Mouse (Mus musculus) CH12.LX (cell line): ENCODE data around the gene Il17rd. TPM values are rescaled to one million over a fixed set of nuclear protein-coding genes. Genes with fewer than 3 reads are reported as not detected.

Experiments used
- DNase-seq: peaks from one replicate; pipeline ENCODE4 v3.0.0-alpha.2; 2013; ENCODE audit errors: extremely low read depth
- H3K27ac ChIP-seq: 2 replicates; pipeline ENCODE4 v1.5.1; 2012; ENCODE audit warnings: low read depth, mild to moderate bottlenecking, control low read depth, moderate library complexity; ENCODE audit not compliant: insufficient read depth
- H3K27me3 ChIP-seq: replicated peaks from 2 replicates; pipeline ENCODE3; 2012; ENCODE audit warnings: inconsistent platforms
- H3K36me3 ChIP-seq, 2 experiments: replicated peaks in 1 of 2; 2 replicates each; pipeline versions ENCODE3 to v1.6.1; 2012; ENCODE audit warnings: inconsistent platforms in 1 of 2, low read length in 1 of 2, mild to moderate bottlenecking in 1 of 2, mixed read lengths in 1 of 2, moderate library complexity in 1 of 2; ENCODE audit not compliant: control insufficient read depth in 1 of 2, insufficient read depth in 1 of 2
- H3K4me1 ChIP-seq, 2 experiments: 2 replicates each; pipeline ENCODE4 v1.6.1; 2012; ENCODE audit warnings: inconsistent platforms in 1 of 2, moderate library complexity in 1 of 2; ENCODE audit not compliant: insufficient read depth in 2 of 2, control insufficient read depth in 1 of 2
- H3K4me2 ChIP-seq: 2 replicates; pipeline ENCODE4 v1.6.1; 2012; ENCODE audit warnings: low read depth, mild to moderate bottlenecking, control low read depth; ENCODE audit not compliant: poor library complexity, insufficient read depth, severe bottlenecking
- H3K4me3 ChIP-seq, 3 experiments: fragments of 150-350 bp in 1 of 3; sonication (generic) in 1 of 3; replicated peaks in 1 of 3; 2 replicates each; pipeline versions ENCODE3 to v1.5.1; 2011 to 2012; ENCODE audit warnings: low read depth in 2 of 3, low read length in 2 of 3, mild to moderate bottlenecking in 2 of 3, moderate library complexity in 2 of 3, control low read depth in 1 of 3, improper control_type of control experiment in 1 of 3, inconsistent platforms in 1 of 3, mixed read lengths in 1 of 3; ENCODE audit not compliant: poor library complexity in 1 of 3
- H3K79me2 ChIP-seq: replicated peaks from 2 replicates; pipeline ENCODE4 v1.6.1; 2012; ENCODE audit warnings: mild to moderate bottlenecking, moderate library complexity; ENCODE audit not compliant: control insufficient read depth, poor library complexity, insufficient read depth, severe bottlenecking; ENCODE audit errors: extremely low read depth
- H3K9ac ChIP-seq: 2 replicates; pipeline ENCODE4 v1.6.1; 2012; ENCODE audit warnings: low read depth, mild to moderate bottlenecking, control low read depth, moderate library complexity; ENCODE audit not compliant: insufficient read depth
- H3K9me3 ChIP-seq: replicated peaks from 2 replicates; pipeline ENCODE3; 2012; ENCODE audit warnings: low read length, inconsistent platforms, mixed read lengths
- BHLHE40 ChIP-seq: IDR thresholded peaks from 2 replicates; pipeline ENCODE4 v1.6.1; 2011; ENCODE audit warnings: mild to moderate bottlenecking, low read depth, low read length, improper control_type of control experiment
- CHD2 ChIP-seq: IDR thresholded peaks from 2 replicates; pipeline ENCODE4 v1.6.1; 2011; ENCODE audit warnings: low read length, improper control_type of control experiment
- CTCF ChIP-seq, 2 experiments: IDR thresholded peaks in 1 of 2; conservative IDR thresholded peaks in 1 of 2; 2 replicates each; pipeline ENCODE4 v1.5.1; 2011 to 2012; ENCODE audit warnings: low read depth in 2 of 2, low read length in 2 of 2, improper control_type of control experiment in 1 of 2, inconsistent platforms in 1 of 2, mild to moderate bottlenecking in 1 of 2, moderate library complexity in 1 of 2
- E2F4 ChIP-seq: IDR thresholded peaks from 2 replicates; pipeline ENCODE4 v1.6.1; 2011; ENCODE audit warnings: low read depth, low read length, improper control_type of control experiment; ENCODE audit not compliant: insufficient replicate concordance
- ELF1 ChIP-seq: IDR thresholded peaks from 2 replicates; pipeline ENCODE4 v1.6.1; 2014; ENCODE audit warnings: low read depth, mild to moderate bottlenecking, inconsistent platforms, low read length, improper control_type of control experiment
- EP300 ChIP-seq: IDR thresholded peaks from 2 replicates; pipeline ENCODE4 v1.6.1; 2011; ENCODE audit warnings: low read length, improper control_type of control experiment
- ETS1 ChIP-seq: conservative IDR thresholded peaks from 2 replicates; pipeline ENCODE4 v1.6.1; 2012; ENCODE audit warnings: low read depth, mild to moderate bottlenecking, inconsistent platforms, low read length, improper control_type of control experiment, moderate library complexity
- GABPA ChIP-seq: IDR thresholded peaks from 2 replicates; pipeline ENCODE4 v1.6.1; 2012; ENCODE audit warnings: low read depth, low read length, improper control_type of control experiment, inconsistent platforms; ENCODE audit not compliant: insufficient replicate concordance
- HCFC1 ChIP-seq: IDR thresholded peaks from 2 replicates; pipeline ENCODE4 v1.6.1; 2012; ENCODE audit warnings: low read depth, mild to moderate bottlenecking, inconsistent platforms, low read length, improper control_type of control experiment
- IRF4 ChIP-seq: IDR thresholded peaks from 2 replicates; pipeline ENCODE4 v1.6.1; 2014; ENCODE audit warnings: low read depth, mild to moderate bottlenecking, inconsistent platforms, low read length, improper control_type of control experiment
- JUND ChIP-seq: conservative IDR thresholded peaks from 2 replicates; pipeline ENCODE4 v1.6.1; 2011; ENCODE audit warnings: low read depth, low read length, improper control_type of control experiment
- MAFK ChIP-seq: IDR thresholded peaks from 2 replicates; pipeline ENCODE4 v1.6.1; 2011; ENCODE audit warnings: low read length, improper control_type of control experiment; ENCODE audit not compliant: insufficient replicate concordance
- MAX ChIP-seq: IDR thresholded peaks from 2 replicates; pipeline ENCODE4 v1.6.1; 2011; ENCODE audit warnings: low read length, improper control_type of control experiment
- MAZ ChIP-seq: IDR thresholded peaks from 2 replicates; pipeline ENCODE4 v1.6.1; 2012; ENCODE audit warnings: low read depth, mild to moderate bottlenecking, inconsistent platforms, low read length, improper control_type of control experiment, moderate library complexity
- MEF2A ChIP-seq: IDR thresholded peaks from 2 replicates; pipeline ENCODE4 v1.6.1; 2014; ENCODE audit warnings: low read depth, mild to moderate bottlenecking, inconsistent platforms, low read length, improper control_type of control experiment, borderline replicate concordance
- MXI1 ChIP-seq: IDR thresholded peaks from 2 replicates; pipeline ENCODE4 v1.6.1; 2011; ENCODE audit warnings: mild to moderate bottlenecking, low read depth, low read length, improper control_type of control experiment
- MYC ChIP-seq: IDR thresholded peaks from 2 replicates; pipeline ENCODE4 v1.6.1; 2011; ENCODE audit warnings: low read depth, mild to moderate bottlenecking, improper control_type of control experiment, low read length
- NRF1 ChIP-seq: IDR thresholded peaks from 2 replicates; pipeline ENCODE4 v1.6.1; 2014; ENCODE audit warnings: low read depth, mild to moderate bottlenecking, inconsistent platforms, low read length, improper control_type of control experiment, moderate library complexity
- PAX5 ChIP-seq: IDR thresholded peaks from 2 replicates; pipeline ENCODE4 v1.6.1; 2012; ENCODE audit warnings: low read length, inconsistent platforms, mixed read lengths
- POLR2A ChIP-seq: IDR thresholded peaks from 2 replicates; pipeline ENCODE4 v1.6.1; 2011; ENCODE audit warnings: low read depth, mild to moderate bottlenecking, improper control_type of control experiment, low read length
- POLR2AphosphoS2 ChIP-seq: IDR thresholded peaks from 2 replicates; pipeline ENCODE4 v1.6.1; 2011; ENCODE audit warnings: low read depth, low read length, improper control_type of control experiment
- RAD21 ChIP-seq: IDR thresholded peaks from 2 replicates; pipeline ENCODE4 v1.6.1; 2011; ENCODE audit warnings: low read depth, mild to moderate bottlenecking, low read length, improper control_type of control experiment, moderate library complexity
- RCOR1 ChIP-seq: conservative IDR thresholded peaks from 2 replicates; pipeline ENCODE4 v1.6.1; 2012; ENCODE audit warnings: low read depth, mild to moderate bottlenecking, inconsistent platforms, low read length, improper control_type of control experiment
- SIN3A ChIP-seq: IDR thresholded peaks from 2 replicates; pipeline ENCODE4 v1.6.1; 2012; ENCODE audit warnings: low read length, improper control_type of control experiment, inconsistent platforms
- TBP ChIP-seq: conservative IDR thresholded peaks from 2 replicates; pipeline ENCODE4 v1.6.1; 2011; ENCODE audit warnings: low read depth, low read length, improper control_type of control experiment
- TCF12 ChIP-seq: IDR thresholded peaks from 2 replicates; pipeline ENCODE4 v1.6.1; 2014; ENCODE audit warnings: low read depth, mild to moderate bottlenecking, inconsistent platforms, low read length, improper control_type of control experiment
- UBTF ChIP-seq: IDR thresholded peaks from 2 replicates; pipeline ENCODE4 v1.6.1; 2012; ENCODE audit warnings: low read depth, mild to moderate bottlenecking, inconsistent platforms, low read length, improper control_type of control experiment, moderate library complexity
- USF2 ChIP-seq: conservative IDR thresholded peaks from 2 replicates; pipeline ENCODE4 v1.6.1; 2011; ENCODE audit warnings: low read depth, low read length, improper control_type of control experiment
- ZNF384 ChIP-seq: IDR thresholded peaks from 2 replicates; pipeline ENCODE4 v1.6.1; 2012; ENCODE audit warnings: low read depth, low read length, improper control_type of control experiment, inconsistent platforms
- dilution Hi-C: fragments of 300-500 bp; cut with MboI; formaldehyde crosslinking; loops from 2 replicates; pipeline ENCODE4 v1.14.3; 2020; ENCODE audit warnings: low sequenced_read_pairs; ENCODE audit not compliant: extremely low pct_unique_long_range_greater_than_20kb, extremely low pct_ligation_motif_present
- in situ Hi-C: fragments of 300-500 bp; cut with MboI; formaldehyde crosslinking; loops from 3 replicates; pipeline ENCODE4 v1.14.3; 2019; ENCODE audit warnings: low sequenced_read_pairs, low pct_ligation_motif_present, low pct_unique_long_range_greater_than_20kb, mixed read lengths
- polyA plus RNA-seq: library from polyadenylated mRNA; unstranded; fragments of >175 nt; gene quantifications from 2 replicates; pipeline ENCODE4 v1.2.1, GENCODE M21; 2012; ENCODE audit warnings: low read depth; ENCODE audit not compliant: insufficient read length
- total RNA-seq, 2 experiments: library from RNA; depleted of rRNA; stranded (reverse); fragments of 300-350 nt in 1 of 2; fragments of >200 nt in 1 of 2; gene quantifications; 2 replicates each; pipeline ENCODE4 v1.2.3; 2012 to 2014

Il17rd gene
- total and polyA plus RNA-seq, 3 experiments: 0.04 to 0.09 (median 0.08) TPM

- H3K9ac ChIP-seq: no peak overlapping the region
- DNase-seq: no peak
- dilution Hi-C loops: no loop called here
- peaks cover 2 to 12% of the 10 kb centered on the region in 2 experiments; a peak in 1 of 4 replicates for H3K4me1 ChIP-seq
- TF ChIP-seq GABPA (no peak), RAD21 (no peak), ELF1 (no peak), MAZ (no peak)
- H3K9me3 ChIP-seq: no peaks in the 10 kb centered on the region
- no peak overlapping the region for H3K4me3 ChIP-seq
- no peaks in the 10 kb centered on the region for H3K79me2 ChIP-seq
- no peak overlapping the region for H3K27ac ChIP-seq
- no peaks in the 10 kb centered on the region for H3K36me3 ChIP-seq
- H3K27me3 ChIP-seq: no peaks in the 10 kb centered on the region
- in situ Hi-C loops: loop anchor here (25.0 kb wide), 1 partner anchor 306 kb away; the partner anchor contains the start of gene Dnah12
- no peak overlapping the region for H3K4me2 ChIP-seq
Measured at GRCm38 (mm10) chr14:26993427-26993826, 45.3 kb upstream of the Il17rd start.

GRCm38 (mm10) chr14:26994211-26994741 lies 44.5 kb upstream of the Il17rd start, which contains the start of gene Hesx1:
Gene Hesx1, plus strand, starts transcription at chr14:26994416.
- H3K4me3 ChIP-seq: peak within 1 kb of the TSS in 2 of 3 experiments; percentile 34 to 54
- H3K27me3 ChIP-seq: no peaks in the 10 kb centered on the region
- dilution Hi-C loops: no loop called here
- TF ChIP-seq ZNF384: no peak
- TF ChIP-seq JUND: peak; percentile 51
- peak; percentile 40; the same call in 1 of the 2 replicates for TF ChIP-seq POLR2AphosphoS2
- TF ChIP-seq MXI1: no peak; the same call in 1 of the 2 replicates
- peak; percentile 67 for TF ChIP-seq POLR2A
- peak; percentile 59; the same call in 1 of the 2 replicates for TF ChIP-seq MYC
- TF ChIP-seq SIN3A: peak; percentile 58; the same call in 1 of the 2 replicates
- no peak for TF ChIP-seq RAD21
- TF ChIP-seq TCF12: peak; percentile 74
- TF ChIP-seq EP300: peak; percentile 21; the same call in 1 of the 2 replicates
- TF ChIP-seq BHLHE40: peak; percentile 51
- peak; percentile 29 to 43; a peak in 3 of 4 replicates for TF ChIP-seq CTCF (conservative IDR thresholded peaks at IDR 0.05 in 1 of 2, IDR thresholded peaks at IDR 0.05 in 1 of 2; ENCODE audit: low read depth in 2 of 2, low read length in 2 of 2)
- TF ChIP-seq PAX5: no peak
- TF ChIP-seq USF2: no peak
- peak; percentile 49; the same call in 1 of the 2 replicates for TF ChIP-seq MAX
- TF ChIP-seq ELF1: peak; percentile 83
- peak; percentile 54; the same call in 1 of the 2 replicates for TF ChIP-seq IRF4
- TF ChIP-seq TBP: peak; percentile 88
- 0 out of 2 replicates have a peak, but pooled peaks have one; percentile 71 for TF ChIP-seq E2F4
- peak; percentile 56 for TF ChIP-seq ETS1
- TF ChIP-seq HCFC1: peak; percentile 53
- peak; percentile 45; the same call in 1 of the 2 replicates for TF ChIP-seq MAFK
- TF ChIP-seq NRF1: peak; percentile 72
- no peak for TF ChIP-seq UBTF
- peak; percentile 59; the same call in 1 of the 2 replicates for TF ChIP-seq MEF2A
- TF ChIP-seq CHD2: peak; percentile 95
- TF ChIP-seq RCOR1: 0 out of 2 replicates have a peak, but pooled peaks have one; percentile 38
- peak; percentile 95 for DNase-seq
- H3K4me1 ChIP-seq: peaks cover 2 to 12% of the 10 kb centered on the region in 2 experiments; a peak in 1 of 4 replicates
- peak within 1 kb of the TSS; percentile 74 for H3K9ac ChIP-seq
- H3K27ac ChIP-seq: peak within 1 kb of the TSS; percentile 63
- no peaks in the 10 kb centered on the region for H3K9me3 ChIP-seq
- no peaks in the 10 kb centered on the region for H3K36me3 ChIP-seq
- H3K79me2 ChIP-seq: no peaks in the 10 kb centered on the region
- H3K4me2 ChIP-seq: peak within 1 kb of the TSS; percentile 47
- in situ Hi-C loops: loop anchor here (25.0 kb wide), 1 partner anchor 307 kb away; the partner anchor contains the start of gene Dnah12
